ENCODE assay signal across 6 mouse cellular contexts in genomic region chr4:143112439-143112838, GRCm38 (mm10).
"Had no signal": no experiment of that assay in that cellular context is flagged by ENCODE, and none has a peak within 500 bp of the region (broad histone marks: within the 10 kb centered on the region; RNA-seq: fewer than 3 reads in every experiment).

No protein-coding gene starts in this region.

- H3K27me3 ChIP-seq: limb, embryonic 13.5 days; midbrain, embryonic 13.5 days had no signal

- H3K4me2 ChIP-seq: limb, embryonic 13.5 days; midbrain, embryonic 13.5 days had no signal

- H3K27ac ChIP-seq: limb, embryonic 13.5 days; liver, embryonic 14.5 days; macrophage; midbrain, embryonic 13.5 days had no signal

- H3K9ac ChIP-seq: limb, embryonic 13.5 days; liver, embryonic 14.5 days; midbrain, embryonic 13.5 days had no signal

- ATAC-seq: intestine, postnatal 0 days had no signal

- DNase-seq: right cerebral cortex, adult 18-20 months had no signal

- H3K9me3 ChIP-seq: limb, embryonic 13.5 days; midbrain, embryonic 13.5 days had no signal

- H3K4me3 ChIP-seq: limb, embryonic 13.5 days; midbrain, embryonic 13.5 days had no signal
